Comparison of ENCODE assay signal across 29 mouse cellular contexts in genomic region chr2:178843458-178843857, GRCm38 (mm10).
"Had no signal": no experiment of that assay in that cellular context is flagged by ENCODE, and none has a peak within 500 bp of the region (broad histone marks: within the 10 kb centered on the region; RNA-seq: fewer than 3 reads in every experiment).

No protein-coding gene starts in this region.

- ATAC-seq: liver, embryonic 12.5 days; liver, postnatal 0 days; lung, postnatal 0 days; midbrain, embryonic 13.5 days; midbrain, embryonic 15.5 days had no signal

- H3K4me3 ChIP-seq: limb, embryonic 10.5 days; limb, embryonic 12.5 days; limb, embryonic 13.5 days; limb, embryonic 15.5 days; liver, embryonic 12.5 days; liver, embryonic 13.5 days; liver, embryonic 15.5 days; lung, embryonic 15.5 days; megakaryocyte, embryonic 14.5 days; midbrain, embryonic 10.5 days; midbrain, embryonic 12.5 days; midbrain, embryonic 13.5 days; midbrain, embryonic 15.5 days; myocyte; neural tube, embryonic 12.5 days had no signal

- H3K27me3 ChIP-seq: limb, embryonic 12.5 days; limb, embryonic 13.5 days; liver, embryonic 12.5 days; liver, embryonic 13.5 days; liver, embryonic 15.5 days; megakaryocyte, embryonic 14.5 days; midbrain, embryonic 12.5 days; midbrain, embryonic 15.5 days; neural tube, embryonic 12.5 days had no signal

- H3K4me1 ChIP-seq: liver, embryonic 12.5 days; liver, embryonic 13.5 days; liver, embryonic 15.5 days; lung, embryonic 15.5 days; megakaryocyte, embryonic 14.5 days; neural tube, embryonic 12.5 days had no signal

- DNase-seq: left cerebral cortex, postnatal 4 days; liver; liver, embryonic 13.5 days; liver, postnatal 0 days; lung, adult 18-20 months; lung, adult 2 months; lung, embryonic 14.5 days; lung, postnatal 10 days; lung, postnatal 14 days; lung, postnatal 36 days; lung, postnatal 4 days had no signal

- H3K9ac ChIP-seq: limb, embryonic 12.5 days; limb, embryonic 13.5 days; limb, embryonic 15.5 days; liver, embryonic 12.5 days; liver, embryonic 13.5 days; liver, embryonic 14.5 days; liver, embryonic 15.5 days; liver, postnatal 0 days; lung, embryonic 14.5 days; lung, embryonic 15.5 days; midbrain, embryonic 12.5 days; midbrain, embryonic 13.5 days; midbrain, embryonic 15.5 days; neural tube, embryonic 12.5 days had no signal

- H3K4me2 ChIP-seq: limb, embryonic 12.5 days; limb, embryonic 13.5 days; limb, embryonic 15.5 days; liver, embryonic 11.5 days; liver, embryonic 12.5 days; liver, embryonic 13.5 days; liver, embryonic 15.5 days; lung, embryonic 14.5 days; lung, embryonic 15.5 days; midbrain, embryonic 12.5 days; midbrain, embryonic 13.5 days; midbrain, embryonic 15.5 days; neural tube, embryonic 12.5 days had no signal

- H3K27ac ChIP-seq: limb, embryonic 10.5 days; limb, embryonic 12.5 days; limb, embryonic 13.5 days; limb, embryonic 15.5 days; liver, embryonic 12.5 days; liver, embryonic 13.5 days; liver, embryonic 14.5 days; liver, embryonic 15.5 days; lung, embryonic 15.5 days; macrophage; midbrain, embryonic 10.5 days; midbrain, embryonic 12.5 days; midbrain, embryonic 13.5 days; midbrain, embryonic 15.5 days; neural tube, embryonic 12.5 days had no signal

- H3K9me3 ChIP-seq: limb, embryonic 10.5 days; limb, embryonic 12.5 days; limb, embryonic 13.5 days; limb, embryonic 15.5 days; liver, embryonic 12.5 days; liver, embryonic 15.5 days; lung, embryonic 15.5 days; midbrain, embryonic 10.5 days; midbrain, embryonic 12.5 days; midbrain, embryonic 13.5 days; midbrain, embryonic 15.5 days; neural tube, embryonic 12.5 days had no signal

- H3K36me3 ChIP-seq: limb, embryonic 10.5 days; limb, embryonic 12.5 days; limb, embryonic 13.5 days; limb, embryonic 15.5 days; liver, embryonic 12.5 days; liver, embryonic 13.5 days; liver, embryonic 15.5 days; lung, embryonic 15.5 days; midbrain, embryonic 10.5 days; midbrain, embryonic 12.5 days; midbrain, embryonic 13.5 days; midbrain, embryonic 15.5 days; neural tube, embryonic 12.5 days had no signal
